Mouse (Mus musculus) monocyte, adult 5-6 weeks (primary cell): ENCODE measurements around the gene Crabp2. TPM values are rescaled to one million over a fixed set of nuclear protein-coding genes. Genes with fewer than 3 reads are reported as not detected.

Source experiments
- ATAC-seq: fragments of 153-309, 156-312 bp; replicated peaks from 2 replicates; pipeline ENCODE4 v1.8.0; 2017; ENCODE audit warnings: mild to moderate bottlenecking; ENCODE audit not compliant: low TSS enrichment, insufficient number of reproducible peaks, severe bottlenecking, poor library complexity, low FRiP score
- total RNA-seq: library from RNA; stranded (forward); fragments of 200-1000, 200-491, 200-594 nt; gene quantifications from 3 replicates; pipeline ENCODE4 v1.2.3, GENCODE M21; 2017

Crabp2 gene
- total RNA-seq, 1 experiment from 2014 or later, result not detected

- no peak for ATAC-seq
Measured at GRCm38 (mm10) chr3:87949266-87949954, 944 bp downstream of the Crabp2 start.

GRCm38 (mm10) chr3:87949955-87950515 is 1.6 kb downstream of the Crabp2 start:
- ATAC-seq, result no peak

GRCm38 (mm10) chr3:87951946-87952345 is 3.5 kb downstream of the Crabp2 start:
- no peak for ATAC-seq

- ATAC-seq, result no peak
Measured at GRCm38 (mm10) chr3:87952440-87952839, 4.0 kb downstream of the Crabp2 start.

GRCm38 (mm10) chr3:87958056-87958455 is 9.6 kb downstream of the Crabp2 start:
- no peak for ATAC-seq

GRCm38 (mm10) chr3:87958476-87958875 is 10.0 kb downstream of the Crabp2 start:
- ATAC-seq, result no peak

GRCm38 (mm10) chr3:87958967-87959366 is 10.5 kb downstream of the Crabp2 start:
- no peak for ATAC-seq

- no peak for ATAC-seq
Measured at GRCm38 (mm10) chr3:87959371-87959770, 10.9 kb downstream of the Crabp2 start.

GRCm38 (mm10) chr3:87960191-87960585 is 11.7 kb downstream of the Crabp2 start:
- ATAC-seq, result no peak

GRCm38 (mm10) chr3:87960586-87961191 is 12.2 kb downstream of the Crabp2 start:
- ATAC-seq, result peak; percentile 86

GRCm38 (mm10) chr3:87970184-87970938 is 21.9 kb downstream of the Crabp2 start:
- ATAC-seq, result peak; percentile 58

- no peak for ATAC-seq
Measured at GRCm38 (mm10) chr3:87970939-87971488, 22.5 kb downstream of the Crabp2 start, which contains the start of gene Nes. TSS of gene Nes (plus strand) at chr3:87971078.

- ATAC-seq, result no peak
Measured at GRCm38 (mm10) chr3:87971489-87972202, 23.2 kb downstream of the Crabp2 start.

GRCm38 (mm10) chr3:87972203-87972664 is 23.8 kb downstream of the Crabp2 start:
- no peak for ATAC-seq

GRCm38 (mm10) chr3:87972776-87973175 is 24.3 kb downstream of the Crabp2 start:
- no peak for ATAC-seq

- ATAC-seq, result no peak
Measured at GRCm38 (mm10) chr3:87973593-87974380, 25.3 kb downstream of the Crabp2 start.

GRCm38 (mm10) chr3:87974381-87974987 is 26.0 kb downstream of the Crabp2 start:
- ATAC-seq, result no peak
